Mouse (Mus musculus) heart, adult 2 months (tissue): ENCODE measurements around the gene Plekhh3. TPM values are rescaled to one million over a fixed set of nuclear protein-coding genes. Genes with fewer than 3 reads are reported as not detected.

Source experiments
- DNase-seq, 2 experiments: peaks; one replicate each; pipeline ENCODE4 v3.0.0; 2021
- H3K27ac ChIP-seq: fragments of 200-600 bp; 2 replicates; pipeline ENCODE4 v1.8.1; 2022
- H3K27me3 ChIP-seq: fragments of 200-500 bp; 2 replicates; pipeline ENCODE4 v1.6.1; 2012; ENCODE audit warnings: mild to moderate bottlenecking, low read length, inconsistent platforms, mixed read lengths; ENCODE audit not compliant: control insufficient read depth, insufficient read depth
- H3K36me3 ChIP-seq: fragments of 200-500 bp; 2 replicates; pipeline ENCODE4 v1.6.1; 2012; ENCODE audit warnings: low read length, inconsistent platforms; ENCODE audit not compliant: control insufficient read depth, insufficient read depth
- H3K4me1 ChIP-seq: fragments of 200-500 bp; 2 replicates; pipeline ENCODE4 v1.6.1; 2011; ENCODE audit warnings: low read length; ENCODE audit not compliant: control insufficient read depth, insufficient read depth
- H3K4me3 ChIP-seq: fragments of 200-600 bp; 2 replicates; pipeline ENCODE4 v1.8.1; 2022
- H3K79me2 ChIP-seq: fragments of 200-500 bp; replicated peaks from 2 replicates; pipeline ENCODE4 v1.6.1; 2012; ENCODE audit warnings: mild to moderate bottlenecking, inconsistent platforms, low read length, moderate library complexity, mixed read lengths; ENCODE audit not compliant: control insufficient read depth, insufficient read depth
- H3K9ac ChIP-seq: fragments of 200-500 bp; 2 replicates; pipeline ENCODE4 v1.6.1; 2012; ENCODE audit warnings: low read depth, mild to moderate bottlenecking, control low read depth, inconsistent platforms, low read length, mixed read lengths
- CTCF ChIP-seq: fragments of 200-600 bp; IDR thresholded peaks from 2 replicates; pipeline ENCODE4 v1.8.1; 2022; ENCODE audit warnings: antibody characterized with exemption, mild to moderate bottlenecking, moderate library complexity
- EP300 ChIP-seq: fragments of 200-500 bp; IDR thresholded peaks from 2 replicates; pipeline ENCODE4 v1.6.1; 2011; ENCODE audit warnings: low read depth, low read length, control low read depth; ENCODE audit not compliant: insufficient read depth
- POLR2A ChIP-seq: fragments of 200-500 bp; IDR thresholded peaks from 2 replicates; pipeline ENCODE4 v1.6.1; 2011; ENCODE audit warnings: mild to moderate bottlenecking, low read depth, low read length, control low read depth; ENCODE audit not compliant: insufficient read depth
- WGBS: fragments of 180-500 bp; shearing (Covaris S2); methylation state at CpG from one replicate; pipeline ENCODE4 v1.1.7; 2018; 5-methylcytosine and 5-hydroxymethylcytosine counted together
- intact Hi-C: fragments of 180-260 bp; cut with DNase I; formaldehyde crosslinking; loops from one replicate; pipeline ENCODE4 v1.15.1; 2025
- polyA plus RNA-seq: library from polyadenylated mRNA; depleted of rRNA; stranded (reverse); fragments of >200 nt; gene quantifications from 2 replicates; pipeline ENCODE4 v1.2.3, GENCODE M21; 2012
- total RNA-seq, 2 experiments: library from RNA; stranded (reverse); gene quantifications; 2 replicates each; pipeline ENCODE4 v1.2.3; 2021

The Plekhh3 gene
- total and polyA plus RNA-seq, 3 experiments, result 14.3 to 28.1 (median 26.7) TPM

DNA sequence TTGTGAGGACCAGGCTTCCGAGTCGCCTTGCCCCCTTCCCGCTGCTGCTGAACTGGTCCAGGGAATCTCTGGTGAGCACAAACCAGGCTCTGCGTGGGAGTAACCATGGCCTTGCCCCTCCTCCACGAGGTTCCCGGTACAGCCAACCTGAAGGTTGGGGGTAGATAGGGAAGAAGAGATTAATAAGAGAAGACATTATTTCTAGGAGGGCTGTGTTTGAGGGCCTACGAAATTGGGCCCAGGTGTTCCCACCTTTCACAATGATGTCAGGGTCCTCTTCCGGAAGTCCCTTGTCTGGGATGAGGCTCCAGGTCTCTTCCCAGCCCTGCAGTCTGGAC is 3.2 kb downstream of the Plekhh3 start:
- H3K4me3 ChIP-seq, result no peak overlapping the region; the same call in 1 of the 2 replicates
- peak overlapping the region; percentile 65 for H3K27ac ChIP-seq
- no peaks in the 10 kb centered on the region for H3K79me2 ChIP-seq
- intact Hi-C loops, result no loop called here
- no peak for TF ChIP-seq EP300
- H3K27me3 ChIP-seq, result no peaks in the 10 kb centered on the region
- WGBS, result 67% methylated on average over 8 of the region's 8 CpGs
- no peak for DNase-seq
- peaks cover 9% of the 10 kb centered on the region for H3K4me1 ChIP-seq
- H3K36me3 ChIP-seq, result peaks cover 7% of the 10 kb centered on the region
- H3K9ac ChIP-seq, result no peak overlapping the region

DNA sequence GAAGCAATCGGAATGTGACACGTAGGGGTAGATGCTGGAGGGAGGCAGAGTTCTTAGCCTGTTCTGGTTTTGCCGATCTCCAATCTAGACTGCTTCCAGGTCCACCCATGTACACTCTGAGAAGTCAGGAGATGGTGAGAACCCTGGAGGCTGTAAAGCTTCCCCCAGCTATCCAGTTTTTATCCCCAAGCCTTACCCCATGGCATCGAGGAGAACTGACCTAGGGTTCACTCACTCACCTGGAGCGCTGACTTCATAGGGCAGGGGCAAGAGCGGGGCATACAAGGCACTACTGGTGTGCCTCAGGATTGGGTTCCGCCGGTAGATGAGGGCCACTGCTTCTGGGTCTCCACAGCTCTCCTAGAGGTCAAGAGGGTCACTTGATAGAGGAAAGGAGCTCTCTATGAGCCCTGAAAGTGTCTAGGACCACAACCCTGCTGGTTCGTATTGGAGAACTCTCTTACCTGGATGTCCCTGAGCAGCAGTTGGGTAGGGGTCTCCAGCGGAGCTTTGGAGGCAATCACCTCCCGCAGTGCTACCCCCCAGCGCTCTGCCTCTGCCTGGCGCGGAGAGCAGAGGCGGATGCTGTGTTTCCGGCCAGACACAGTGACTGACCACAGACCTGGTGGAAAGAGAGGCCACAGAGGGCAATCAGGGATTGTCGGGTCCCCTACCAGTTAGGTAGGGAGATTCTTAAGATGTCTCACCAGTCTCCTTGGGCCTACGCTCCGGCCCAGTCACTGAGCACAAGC is 3.8 kb downstream of the Plekhh3 start:
- Histone ChIP-seq H3K4me3 (no peak overlapping the region), H3K27me3 (no peaks in the 10 kb centered on the region), H3K4me1 (peaks cover 9% of the 10 kb centered on the region), H3K36me3 (peaks cover 10% of the 10 kb centered on the region), H3K27ac (peak overlapping the region; percentile 65; the same call in 1 of the 2 replicates), H3K79me2 (no peaks in the 10 kb centered on the region), H3K9ac (no peak overlapping the region)
- intact Hi-C loops, result no loop called here
- DNase-seq, result peak in 1 of 2 experiments; percentile 2
- 85% methylated on average over 19 of the region's 19 CpGs for WGBS
- TF ChIP-seq POLR2A (no peak), CTCF (no peak), EP300 (no peak)

DNA sequence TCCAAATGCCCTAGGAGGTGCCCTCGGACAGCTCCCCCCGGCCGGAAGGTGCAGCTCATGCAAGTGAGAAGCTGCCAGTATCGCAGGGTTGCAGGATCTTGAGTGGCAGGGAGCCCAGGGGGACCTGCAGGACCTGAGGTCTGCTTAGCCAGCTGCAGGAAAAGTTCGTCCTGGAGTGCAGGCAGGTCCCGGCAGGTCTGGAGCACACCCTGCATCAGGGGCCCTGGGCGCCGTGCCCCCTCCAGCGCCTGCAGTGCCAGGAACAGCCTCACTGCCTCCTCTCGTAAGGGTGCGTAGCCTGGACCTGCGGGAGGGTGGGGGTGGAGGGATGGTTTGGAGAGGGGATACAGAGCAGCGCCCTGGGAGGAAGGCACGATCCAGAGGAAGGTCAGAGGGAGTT is 4.8 kb downstream of the Plekhh3 start:
- H3K27ac ChIP-seq, result no peak overlapping the region
- peaks cover 12% of the 10 kb centered on the region for H3K36me3 ChIP-seq
- intact Hi-C loops, result no loop called here
- WGBS, result 89% methylated on average over 14 of the region's 14 CpGs
- H3K27me3 ChIP-seq, result no peaks in the 10 kb centered on the region
- no peaks in the 10 kb centered on the region for H3K79me2 ChIP-seq
- H3K4me1 ChIP-seq, result peaks cover 11% of the 10 kb centered on the region
- TF ChIP-seq EP300 (no peak), CTCF (no peak), POLR2A (no peak)
- H3K4me3 ChIP-seq, result no peak overlapping the region
- peak in 1 of 2 experiments; percentile 5 for DNase-seq
- no peak overlapping the region for H3K9ac ChIP-seq

DNA sequence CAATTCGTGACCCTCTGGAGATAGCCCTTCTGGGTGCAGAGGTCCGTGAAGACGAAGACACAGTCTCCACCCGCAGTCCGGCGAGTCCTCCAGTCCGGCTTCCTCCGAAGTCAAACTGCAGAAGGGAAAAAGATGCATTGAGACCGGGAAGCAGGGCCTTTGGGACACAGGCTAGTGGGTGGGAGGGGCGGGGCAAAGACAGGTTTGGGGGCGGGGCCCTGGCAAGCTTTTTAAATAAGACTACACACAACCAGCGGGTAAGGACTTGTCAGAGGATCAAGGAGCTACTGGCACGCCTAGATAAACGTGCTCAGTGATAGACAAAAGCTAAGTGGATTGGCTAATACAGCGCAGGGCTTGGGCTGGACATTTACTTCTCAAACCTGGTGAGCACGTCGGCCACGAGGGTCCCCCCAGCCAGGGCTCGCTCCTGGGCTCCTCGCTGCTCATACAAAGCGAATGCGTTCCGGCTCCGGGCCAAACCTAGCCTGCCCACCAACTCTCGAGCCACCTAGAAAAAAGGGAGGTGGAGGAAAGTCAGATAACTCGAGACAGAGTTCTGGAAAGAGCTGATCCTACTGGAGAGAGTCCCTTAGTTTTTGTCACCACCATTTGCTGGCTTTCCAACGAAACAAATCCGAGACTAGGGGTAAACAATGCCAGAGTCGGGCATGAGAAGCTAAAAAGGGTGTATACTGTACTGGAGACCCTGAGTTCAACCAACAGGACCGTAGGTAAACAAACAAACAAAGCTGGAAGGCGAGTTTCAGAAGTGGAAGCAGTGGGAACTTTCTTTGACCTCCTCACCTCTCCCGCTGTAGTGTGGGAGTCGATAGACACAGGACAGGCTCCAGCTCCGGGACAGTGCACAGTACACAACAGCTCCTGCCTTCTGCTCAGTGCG is 6.2 kb downstream of the Plekhh3 start:
- Histone ChIP-seq H3K4me3 (no peak overlapping the region), H3K36me3 (peaks cover 12% of the 10 kb centered on the region), H3K9ac (no peak overlapping the region), H3K27me3 (no peaks in the 10 kb centered on the region), H3K27ac (no peak overlapping the region), H3K79me2 (no peaks in the 10 kb centered on the region), H3K4me1 (peaks cover 11% of the 10 kb centered on the region)
- WGBS, result 72% methylated on average over 35 of the region's 35 CpGs
- peak in 1 of 2 experiments; percentile 11 for DNase-seq
- no peak for TF ChIP-seq EP300
- TF ChIP-seq CTCF, result no peak
- TF ChIP-seq POLR2A, result no peak
- intact Hi-C loops, result no loop called here

GRCm38 (mm10) chr11:101164351-101164665 is 6.8 kb downstream of the Plekhh3 start:
- Histone ChIP-seq H3K27me3 (no peaks in the 10 kb centered on the region), H3K9ac (no peak overlapping the region), H3K36me3 (peaks cover 12% of the 10 kb centered on the region), H3K4me1 (peaks cover 11% of the 10 kb centered on the region), H3K27ac (no peak overlapping the region), H3K79me2 (no peaks in the 10 kb centered on the region), H3K4me3 (no peak overlapping the region)
- intact Hi-C loops, result no loop called here
- DNase-seq, result peak in 1 of 2 experiments; percentile 6
- 81% methylated on average over 21 of the region's 21 CpGs for WGBS
- TF ChIP-seq POLR2A, result no peak
